Mouse (Mus musculus) liver, embryonic 14.5 days (tissue): ENCODE data around the gene Unc13d.

Experiments used
- CTCF ChIP-seq: IDR thresholded peaks from 2 replicates; pipeline ENCODE4 v1.5.1; 2016; ENCODE audit warnings: antibody characterized with exemption, low read depth, control low read depth
- EP300 ChIP-seq: IDR thresholded peaks from 2 replicates; pipeline ENCODE4 v1.6.1; 2016; ENCODE audit warnings: antibody characterized with exemption, low read depth

DNA sequence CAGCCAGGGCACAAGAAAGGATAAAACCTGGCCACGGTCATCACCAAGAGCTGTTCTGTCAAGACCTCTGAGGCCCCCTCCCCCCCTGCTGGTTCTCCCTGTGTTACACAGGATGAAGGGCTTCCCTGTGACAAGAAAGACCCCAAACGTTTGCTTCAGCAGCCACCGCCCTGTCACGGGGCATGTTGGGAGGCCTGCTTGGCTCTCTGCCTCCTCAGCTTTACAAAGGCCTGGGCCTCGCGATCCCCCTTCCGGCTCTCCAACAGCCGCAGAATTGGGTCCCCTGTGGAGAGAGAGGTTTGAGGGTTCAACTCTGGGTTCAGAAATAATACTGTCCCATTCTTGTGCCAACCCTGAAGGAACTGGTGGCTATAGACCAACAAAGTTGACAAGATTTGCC is 15.2 kb downstream of the Unc13d start:
- TF ChIP-seq CTCF: no peak
- no peak for TF ChIP-seq EP300
